In the genomic region with DNA sequence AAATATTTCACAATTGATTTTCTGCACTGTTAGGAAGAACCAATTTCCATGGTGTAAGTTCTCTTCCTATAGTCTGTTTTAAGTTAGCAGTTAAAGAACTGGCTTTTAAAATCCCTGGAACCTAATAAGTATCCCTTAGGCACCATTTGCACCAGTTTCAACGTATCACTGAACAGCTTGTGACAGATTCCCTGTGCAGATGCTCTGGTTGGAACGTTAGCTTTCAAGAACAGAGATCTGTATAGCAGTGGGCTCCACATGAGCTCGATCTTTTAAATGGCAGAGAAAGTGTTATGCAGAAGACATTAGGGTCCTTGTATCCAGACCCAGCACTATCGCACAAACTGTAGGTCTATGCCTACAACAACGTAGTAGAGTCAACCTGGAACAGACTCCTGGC, we compare ENCODE assay signal across 17 mouse cellular contexts.
"Had no signal": no experiment of that assay in that cellular context is flagged by ENCODE, and none has a peak within 500 bp of the region (broad histone marks: within the 10 kb centered on the region; RNA-seq: fewer than 3 reads in every experiment).

No protein-coding gene starts in this region.

- H3K9ac ChIP-seq: liver, embryonic 13.5 days; midbrain, embryonic 15.5 days; neural tube, embryonic 12.5 days; neural tube, embryonic 15.5 days had no signal

- H3K9me3 ChIP-seq: liver, embryonic 13.5 days; midbrain, embryonic 15.5 days; neural tube, embryonic 12.5 days; neural tube, embryonic 15.5 days had no signal

- H3K27ac ChIP-seq: left cerebral cortex, adult 2 months; liver, embryonic 13.5 days; midbrain, embryonic 15.5 days; neural tube, embryonic 12.5 days; neural tube, embryonic 15.5 days had no signal

- ATAC-seq: midbrain, embryonic 15.5 days had no signal

- H3K27me3 ChIP-seq: liver, embryonic 13.5 days; midbrain, embryonic 15.5 days; neural tube, embryonic 12.5 days; neural tube, embryonic 15.5 days had no signal

- H3K4me3 ChIP-seq: left cerebral cortex, adult 2 months; liver, embryonic 13.5 days; midbrain, embryonic 15.5 days; neural tube, embryonic 12.5 days; neural tube, embryonic 15.5 days had no signal

- H3K36me3 ChIP-seq: liver, embryonic 13.5 days; midbrain, embryonic 15.5 days; neural tube, embryonic 12.5 days; neural tube, embryonic 15.5 days had no signal

- H3K4me1 ChIP-seq: liver, embryonic 13.5 days; midbrain, embryonic 15.5 days; neural tube, embryonic 12.5 days; neural tube, embryonic 15.5 days had no signal

- DNase-seq: kidney, adult 18-20 months; kidney, adult 9 months; kidney, postnatal 14 days; kidney, postnatal 4 days; liver, embryonic 13.5 days; lung, adult 2 months; lung, postnatal 14 days; lung, postnatal 4 days; right cerebral cortex, adult 18-20 months; right cerebral cortex, postnatal 14 days; right cerebral cortex, postnatal 4 days; thymus, postnatal 25 days had no signal

- H3K4me2 ChIP-seq: liver, embryonic 13.5 days; midbrain, embryonic 11.5 days; midbrain, embryonic 15.5 days; neural tube, embryonic 12.5 days; neural tube, embryonic 15.5 days had no signal
